Mouse (Mus musculus) embryonic fibroblast, embryonic 13.5 days (primary cell): Measurements from ENCODE around the gene Col12a1.

Source experiments
- CTCF ChIP-seq: IDR thresholded peaks from 2 replicates; pipeline ENCODE4 v1.5.1; 2011; ENCODE audit warnings: mild to moderate bottlenecking, control low read depth, low read length, moderate library complexity, borderline replicate concordance; ENCODE audit not compliant: insufficient read depth
- POLR2A ChIP-seq: IDR thresholded peaks from 2 replicates; pipeline ENCODE4 v1.6.1; 2011; ENCODE audit warnings: low read depth, mild to moderate bottlenecking, control low read depth, low read length, moderate library complexity

GRCm38 (mm10) chr9:79637879-79638278, 80.8 kb downstream of the Col12a1 start:
- TF ChIP-seq POLR2A = no peak
- TF ChIP-seq CTCF = no peak
